8 mouse cellular contexts compared by ENCODE assay signal in the genomic region with DNA sequence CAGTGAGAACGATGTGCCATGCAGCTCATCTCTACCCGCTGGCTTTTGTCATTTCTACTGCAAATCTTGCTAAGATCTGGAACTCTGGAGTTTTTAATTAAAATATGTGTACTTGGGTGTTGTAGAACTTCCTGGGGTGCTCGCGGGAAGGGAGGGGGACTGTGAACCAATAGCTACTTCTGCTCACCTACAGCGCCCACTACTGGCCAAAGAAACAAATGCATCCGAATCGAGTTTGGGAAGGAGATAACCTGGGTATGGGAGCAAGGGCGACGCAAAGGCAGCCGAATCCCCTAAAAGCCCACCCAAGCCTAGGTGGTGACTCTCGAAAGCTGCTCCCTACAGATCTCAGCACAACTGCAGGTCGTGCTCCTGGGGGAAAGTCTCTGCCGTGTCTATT.
DNase-seq lines count a peak whose midpoint lies in the region; ATAC-seq and TF ChIP-seq lines count a peak whose summit lies in the region.

No protein-coding gene starts in this region.

- no peak for DNase-seq in forebrain, postnatal 0 days
- no peak for DNase-seq in forebrain, embryonic 14.5 days (ENCODE audit: low spot score)
- no peak for DNase-seq in lung, postnatal 0 days (ENCODE audit: low spot score)
- no peak for DNase-seq in lung, postnatal 36 days
- no peak for DNase-seq in urinary bladder, postnatal 25 days (ENCODE audit: low spot score)
- DNase-seq in adrenal gland, adult (ENCODE audit: inconsistent age in 2 of 2, low spot score in 1 of 2), result no peak

- ATAC-seq in forebrain, postnatal 0 days, result no peak
- ATAC-seq in forebrain, embryonic 14.5 days, result no peak
- no peak for ATAC-seq in lung, postnatal 0 days
- ATAC-seq in embryonic facial prominence, embryonic 13.5 days (ENCODE audit: insufficient number of reproducible peaks, insufficient read depth, low FRiP score, low TSS enrichment, low read depth), result no peak
- ATAC-seq in midbrain, embryonic 15.5 days (replicated peaks), result peak; percentile 47; the same call in 1 of the 2 replicates

- H3K9me3 ChIP-seq in forebrain, postnatal 0 days (ENCODE audit: low read length), result no peaks in the 10 kb centered on the region
- no peaks in the 10 kb centered on the region for H3K9me3 ChIP-seq in forebrain, embryonic 14.5 days (replicated peaks; ENCODE audit: control insufficient read depth, low read length)
- no peaks in the 10 kb centered on the region for H3K9me3 ChIP-seq in lung, postnatal 0 days (ENCODE audit: low read length)
- H3K9me3 ChIP-seq in embryonic facial prominence, embryonic 13.5 days, result no peaks in the 10 kb centered on the region
- no peaks in the 10 kb centered on the region for H3K9me3 ChIP-seq in midbrain, embryonic 15.5 days

- peaks cover 14% of the 10 kb centered on the region for H3K27me3 ChIP-seq in forebrain, postnatal 0 days (ENCODE audit: insufficient read depth, low read length)
- H3K27me3 ChIP-seq in forebrain, embryonic 14.5 days (replicated peaks; ENCODE audit: control insufficient read depth, insufficient read depth, low read length), result peaks cover 9% of the 10 kb centered on the region; the same call in 1 of the 2 replicates
- no peaks in the 10 kb centered on the region for H3K27me3 ChIP-seq in lung, postnatal 0 days (replicated peaks; ENCODE audit: insufficient read depth, low read length)
- peaks cover 60% of the 10 kb centered on the region for H3K27me3 ChIP-seq in embryonic facial prominence, embryonic 13.5 days
- H3K27me3 ChIP-seq in midbrain, embryonic 15.5 days (replicated peaks), result 0 out of 2 replicates have a peak, but pooled peaks cover 6% of the 10 kb centered on the region

- no peak overlapping the region for H3K9ac ChIP-seq in forebrain, postnatal 0 days
- H3K9ac ChIP-seq in forebrain, embryonic 14.5 days (ENCODE audit: low read length), result no peak overlapping the region
- no peak overlapping the region for H3K9ac ChIP-seq in lung, postnatal 0 days (replicated peaks; ENCODE audit: low read depth)
- H3K9ac ChIP-seq in embryonic facial prominence, embryonic 13.5 days, result no peak overlapping the region
- no peak overlapping the region for H3K9ac ChIP-seq in midbrain, embryonic 15.5 days

- no peak overlapping the region for H3K27ac ChIP-seq in forebrain, postnatal 0 days (ENCODE audit: low read depth, low read length)
- H3K27ac ChIP-seq in forebrain, embryonic 14.5 days (ENCODE audit: low read depth, low read length), result no peak overlapping the region
- no peak overlapping the region for H3K27ac ChIP-seq in lung, postnatal 0 days (ENCODE audit: low read length)
- no peak overlapping the region for H3K27ac ChIP-seq in embryonic facial prominence, embryonic 13.5 days
- no peak overlapping the region; the same call in 1 of the 2 replicates for H3K27ac ChIP-seq in midbrain, embryonic 15.5 days

- no peak for TF ChIP-seq EP300 in lung, postnatal 0 days (IDR thresholded peaks at IDR 0.05)

- no peaks in the 10 kb centered on the region for H3K36me3 ChIP-seq in forebrain, postnatal 0 days (ENCODE audit: insufficient read depth)
- no peaks in the 10 kb centered on the region for H3K36me3 ChIP-seq in forebrain, embryonic 14.5 days (ENCODE audit: control insufficient read depth, insufficient read depth, low read length)
- no peaks in the 10 kb centered on the region for H3K36me3 ChIP-seq in lung, postnatal 0 days (ENCODE audit: insufficient read depth, low read length)
- H3K36me3 ChIP-seq in embryonic facial prominence, embryonic 13.5 days, result no peaks in the 10 kb centered on the region
- no peaks in the 10 kb centered on the region for H3K36me3 ChIP-seq in midbrain, embryonic 15.5 days (replicated peaks)

- peak; percentile 60 for TF ChIP-seq CTCF in forebrain, postnatal 0 days (IDR thresholded peaks at IDR 0.05; ENCODE audit: low read depth)
- TF ChIP-seq CTCF in lung, postnatal 0 days (IDR thresholded peaks at IDR 0.05), result peak; percentile 49

- H3K4me3 ChIP-seq in forebrain, postnatal 0 days (ENCODE audit: low read depth, low read length), result no peak overlapping the region
- H3K4me3 ChIP-seq in forebrain, embryonic 14.5 days (ENCODE audit: low read depth, low read length), result no peak overlapping the region
- no peak overlapping the region for H3K4me3 ChIP-seq in lung, postnatal 0 days (ENCODE audit: low read depth, low read length)
- no peak overlapping the region for H3K4me3 ChIP-seq in embryonic facial prominence, embryonic 13.5 days
- no peak overlapping the region for H3K4me3 ChIP-seq in midbrain, embryonic 15.5 days

- H3K4me1 ChIP-seq in forebrain, postnatal 0 days (ENCODE audit: insufficient read depth), result no peaks in the 10 kb centered on the region
- H3K4me1 ChIP-seq in forebrain, embryonic 14.5 days (ENCODE audit: control insufficient read depth, insufficient read depth, low read length), result no peaks in the 10 kb centered on the region
- H3K4me1 ChIP-seq in lung, postnatal 0 days (ENCODE audit: insufficient read depth, low read depth, low read length), result no peaks in the 10 kb centered on the region
- peaks cover 7% of the 10 kb centered on the region for H3K4me1 ChIP-seq in embryonic facial prominence, embryonic 13.5 days
- peaks cover 10% of the 10 kb centered on the region for H3K4me1 ChIP-seq in midbrain, embryonic 15.5 days

- 48% methylated on average over 13 of the region's 13 CpGs for WGBS in forebrain, postnatal 0 days
- 48% methylated on average over 13 of the region's 13 CpGs for WGBS in forebrain, embryonic 14.5 days
- WGBS in lung, postnatal 0 days, result 42% methylated on average over 13 of the region's 13 CpGs
- 45% methylated on average over 13 of the region's 13 CpGs for WGBS in embryonic facial prominence, embryonic 13.5 days
- 51% methylated on average over 13 of the region's 13 CpGs for WGBS in midbrain, embryonic 15.5 days

- no peak overlapping the region for H3K4me2 ChIP-seq in forebrain, postnatal 0 days (ENCODE audit: low read depth)
- no peak overlapping the region for H3K4me2 ChIP-seq in forebrain, embryonic 14.5 days (ENCODE audit: low read length)
- H3K4me2 ChIP-seq in lung, postnatal 0 days (replicated peaks; ENCODE audit: low read depth, low read length), result no peak overlapping the region
- H3K4me2 ChIP-seq in embryonic facial prominence, embryonic 13.5 days, result peak overlapping the region; percentile 14; the same call in 1 of the 2 replicates
- peak overlapping the region; percentile 24; the same call in 1 of the 2 replicates for H3K4me2 ChIP-seq in midbrain, embryonic 15.5 days

Comparison
In these comparisons a context has a peak if more than half of its experiments do, and no peak if none do; other contexts are left out.
1. H3K4me2 ChIP-seq: peak in embryonic facial prominence, embryonic 13.5 days (single experiment) and midbrain, embryonic 15.5 days (single experiment); none in forebrain, postnatal 0 days (single experiment), forebrain, embryonic 14.5 days (single experiment) and lung, postnatal 0 days (single experiment).